Mouse (Mus musculus) heart, postnatal 25 days (tissue): ENCODE results near the gene Crtc3. TPM values are rescaled to one million over a fixed set of nuclear protein-coding genes. Genes with fewer than 3 reads are reported as not detected.

Experiments
- DNase-seq: peaks from one replicate; pipeline ENCODE4 v3.0.0; 2022; ENCODE audit warnings: low spot score
- intact Hi-C: fragments of 180-260 bp; cut with DNase I; formaldehyde crosslinking; loops from one replicate; pipeline ENCODE4 v1.15.1; 2025
- total RNA-seq, 2 experiments: library from RNA; stranded (reverse); gene quantifications; 2 replicates each; pipeline ENCODE4 v1.2.3; 2021

Crtc3 gene
- total RNA-seq, 2 experiments from 2014 or later: 14.3 to 15.7 TPM

DNA sequence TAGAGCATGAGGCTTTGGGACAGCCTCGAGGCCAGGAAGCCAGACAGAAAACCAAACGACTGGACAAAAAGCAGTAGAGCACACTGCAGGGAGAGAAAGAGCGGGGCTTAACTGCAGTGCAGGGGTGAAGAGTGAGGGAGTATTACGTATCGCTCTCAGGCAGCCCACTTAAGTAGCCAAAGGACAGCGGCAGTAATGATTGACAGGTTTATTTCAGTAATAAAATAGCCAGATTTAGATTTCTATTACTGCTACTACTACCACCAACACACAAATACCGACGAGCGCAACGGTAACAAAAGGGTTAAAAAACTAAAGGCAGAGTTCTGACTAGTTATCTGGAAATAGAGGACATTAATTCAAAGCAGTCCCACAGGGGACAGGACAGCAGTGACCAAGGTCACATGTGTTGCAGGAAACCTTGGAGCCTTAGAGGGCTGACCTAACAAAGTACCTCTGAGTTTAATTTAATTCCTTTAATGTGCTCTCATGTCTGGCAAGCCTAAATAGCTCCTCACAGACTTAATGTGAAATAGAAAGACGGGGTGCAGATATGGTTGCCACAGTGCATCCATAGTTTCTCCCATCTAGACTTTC lies 76.4 kb downstream of the Crtc3 start:
- no peak for DNase-seq
- intact Hi-C loops: no loop called here

DNA sequence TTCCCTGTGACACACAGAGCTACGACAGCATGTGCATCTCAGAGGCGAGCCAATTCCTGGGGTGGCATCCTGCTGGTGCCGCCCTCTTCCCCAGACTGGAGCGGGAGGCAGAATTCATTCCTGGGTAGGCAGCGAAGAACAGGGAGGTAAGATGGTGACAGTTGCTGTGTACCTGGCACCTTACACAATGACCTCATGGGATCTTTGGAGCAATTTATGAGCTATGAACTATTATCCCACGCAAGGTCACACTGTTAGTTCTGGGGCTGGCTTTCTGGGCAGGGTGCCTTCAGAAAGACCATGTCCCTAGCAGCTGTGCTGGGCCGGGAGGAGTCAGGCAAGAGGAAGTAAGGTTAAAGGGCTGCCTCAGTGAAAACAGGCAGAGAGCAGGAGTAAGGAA lies 77.0 kb downstream of the Crtc3 start:
- DNase-seq: no peak
- intact Hi-C loops: no loop called here

DNA sequence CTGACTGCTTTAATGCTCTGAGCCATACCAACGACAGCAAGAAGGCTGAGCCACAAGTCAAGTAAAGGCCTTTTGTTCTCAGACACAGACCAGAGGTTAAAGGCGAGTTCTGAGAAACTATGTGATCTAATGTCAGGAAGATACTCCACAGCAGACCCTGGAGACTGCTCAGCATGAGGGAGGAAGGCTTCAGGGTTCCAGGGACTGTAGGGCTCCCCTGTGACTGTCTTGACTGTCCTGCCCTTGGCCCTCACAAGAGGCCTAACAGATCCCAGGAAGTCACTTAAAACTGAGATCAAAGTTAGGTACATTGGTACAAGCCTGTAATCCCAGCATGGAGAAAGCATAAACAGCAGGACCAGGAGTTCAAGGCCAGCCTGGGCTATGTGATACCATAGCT lies 81.2 kb downstream of the Crtc3 start:
- DNase-seq: no peak
- intact Hi-C loops: no loop called here

DNA sequence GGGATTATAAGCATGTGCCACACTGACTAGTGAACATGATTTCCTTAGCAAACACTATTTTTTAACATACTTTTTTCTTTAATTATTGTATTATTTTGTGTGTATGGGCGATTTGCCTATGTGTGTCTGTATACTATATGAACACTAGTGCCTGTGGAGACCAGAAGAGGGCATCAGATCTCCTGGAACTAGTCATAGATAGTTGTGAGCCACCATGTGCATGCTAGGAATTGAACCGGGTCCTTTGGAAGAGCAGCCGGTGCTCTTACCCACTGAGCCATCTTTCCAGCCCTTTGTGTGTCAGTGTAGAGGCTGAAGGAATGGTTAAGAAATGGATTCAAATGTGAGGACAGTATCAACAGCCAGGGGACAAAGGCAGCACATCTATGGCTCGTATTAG lies 82.2 kb downstream of the Crtc3 start:
- DNase-seq: no peak
- intact Hi-C loops: no loop called here

DNA sequence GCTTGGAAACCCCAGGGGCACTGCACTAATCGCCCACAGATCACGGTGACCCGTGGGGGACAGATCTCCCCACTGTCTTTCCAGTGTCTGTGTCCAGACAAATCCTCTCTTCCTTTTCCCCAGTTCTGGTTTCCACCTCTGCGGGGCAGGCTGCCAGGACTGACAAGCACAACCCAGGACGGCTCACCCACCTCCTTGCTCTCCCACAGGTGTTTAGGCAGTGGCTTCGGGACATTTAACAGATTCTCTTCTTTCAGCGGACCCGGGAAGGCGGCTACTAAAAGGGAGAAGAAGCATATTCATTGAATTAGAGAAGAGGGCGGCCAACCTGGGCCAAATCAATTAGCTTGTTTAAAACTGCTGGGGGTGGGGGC lies 83.1 kb downstream of the Crtc3 start:
- intact Hi-C loops: no loop called here
- no peak for DNase-seq

DNA sequence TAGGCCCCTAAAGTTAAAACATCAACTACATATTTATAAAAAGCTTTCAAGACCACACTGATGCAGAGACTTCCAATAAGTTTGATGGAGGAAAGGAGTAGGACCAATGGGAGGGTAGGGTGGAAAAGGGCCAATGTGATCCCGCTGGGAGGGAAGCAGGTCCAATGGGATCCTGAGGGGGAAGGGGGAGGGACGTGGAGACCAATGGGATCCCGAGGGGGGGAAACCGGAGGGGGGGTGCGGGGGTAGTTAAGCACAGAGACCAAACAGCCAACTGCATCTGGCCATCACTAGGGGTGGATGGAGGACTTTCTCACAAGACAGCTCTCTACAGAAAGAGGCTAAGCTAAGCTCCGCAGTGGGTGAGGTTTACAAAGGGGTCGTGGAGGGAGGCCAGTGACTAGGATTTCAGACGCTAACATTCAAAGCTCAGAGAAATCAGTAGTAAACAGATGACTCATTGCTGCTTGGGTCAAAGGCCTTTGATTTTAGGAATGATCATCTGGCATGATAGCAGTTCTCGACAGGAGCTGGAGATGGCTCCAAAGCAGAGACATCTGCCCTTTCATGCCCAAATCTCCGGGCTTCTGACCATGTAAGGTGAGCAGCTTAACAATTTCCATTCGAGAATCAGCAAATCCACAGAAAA lies 83.6 kb downstream of the Crtc3 start:
- DNase-seq: no peak
- intact Hi-C loops: no loop called here

DNA sequence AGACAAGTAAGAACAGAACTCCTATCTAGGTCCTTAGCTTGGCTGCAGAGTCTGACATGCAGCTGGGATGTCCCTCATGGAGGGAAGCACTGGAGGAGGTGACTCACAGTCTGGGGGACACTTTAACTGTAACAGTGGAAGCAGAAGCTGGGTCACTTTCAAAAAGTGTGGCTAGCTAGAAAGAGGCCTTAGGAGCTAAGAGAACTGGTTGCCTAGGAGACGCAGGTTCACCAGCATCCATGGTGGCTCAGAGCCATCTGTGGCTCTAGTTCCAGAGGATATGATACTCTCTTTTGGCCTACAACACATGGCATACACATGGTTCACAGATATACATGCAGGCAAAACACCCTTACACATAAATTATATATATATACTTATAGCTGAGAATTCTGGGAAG lies 86.1 kb downstream of the Crtc3 start:
- intact Hi-C loops: no loop called here
- DNase-seq: no peak

DNA sequence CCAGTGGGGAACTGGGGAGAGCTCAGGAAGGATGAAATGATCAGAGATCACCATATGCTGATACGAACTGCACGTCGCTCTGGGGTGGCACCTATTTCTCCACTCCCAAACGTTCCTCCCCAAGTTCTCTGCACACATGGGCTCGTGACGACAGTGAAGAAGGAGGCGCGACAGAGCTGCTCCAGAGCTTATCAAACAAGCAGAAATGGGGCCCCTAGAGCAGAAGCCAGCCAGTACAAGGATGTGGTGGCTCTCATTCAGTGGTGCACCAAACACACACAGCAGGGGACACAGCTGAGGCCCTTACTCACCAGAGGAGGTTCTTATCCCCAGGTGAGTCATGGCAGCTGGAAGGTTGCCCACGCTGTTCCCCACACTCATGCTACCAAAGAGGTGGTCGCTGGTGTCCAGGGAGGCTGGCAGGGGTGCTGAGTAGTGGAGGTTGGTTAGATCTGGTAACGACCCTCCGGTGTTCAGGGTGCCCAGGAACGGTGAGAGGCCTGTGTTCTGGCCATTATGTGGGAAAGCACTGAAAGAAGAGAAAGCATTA lies 90.2 kb downstream of the Crtc3 start:
- DNase-seq: no peak
- intact Hi-C loops: no loop called here

DNA sequence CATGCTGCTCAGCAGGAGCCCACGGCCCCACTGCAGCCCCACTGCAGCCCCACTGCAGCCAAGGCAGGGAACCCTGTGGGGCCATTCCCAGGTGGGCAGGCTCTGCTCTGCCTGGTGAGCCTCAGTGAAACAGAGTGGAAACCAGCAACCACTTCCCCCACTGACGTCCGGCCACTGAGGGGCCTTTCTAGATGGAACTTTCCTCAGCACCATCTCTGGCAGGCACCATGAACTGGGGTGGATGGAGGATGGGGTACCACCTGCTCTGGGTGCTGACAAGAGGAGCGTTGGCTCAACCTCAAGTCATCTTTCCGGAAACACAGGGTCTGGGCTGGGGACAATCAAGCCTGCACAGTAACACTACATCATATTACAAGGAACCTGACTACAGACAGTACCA lies 90.8 kb downstream of the Crtc3 start:
- DNase-seq: no peak
- intact Hi-C loops: no loop called here

DNA sequence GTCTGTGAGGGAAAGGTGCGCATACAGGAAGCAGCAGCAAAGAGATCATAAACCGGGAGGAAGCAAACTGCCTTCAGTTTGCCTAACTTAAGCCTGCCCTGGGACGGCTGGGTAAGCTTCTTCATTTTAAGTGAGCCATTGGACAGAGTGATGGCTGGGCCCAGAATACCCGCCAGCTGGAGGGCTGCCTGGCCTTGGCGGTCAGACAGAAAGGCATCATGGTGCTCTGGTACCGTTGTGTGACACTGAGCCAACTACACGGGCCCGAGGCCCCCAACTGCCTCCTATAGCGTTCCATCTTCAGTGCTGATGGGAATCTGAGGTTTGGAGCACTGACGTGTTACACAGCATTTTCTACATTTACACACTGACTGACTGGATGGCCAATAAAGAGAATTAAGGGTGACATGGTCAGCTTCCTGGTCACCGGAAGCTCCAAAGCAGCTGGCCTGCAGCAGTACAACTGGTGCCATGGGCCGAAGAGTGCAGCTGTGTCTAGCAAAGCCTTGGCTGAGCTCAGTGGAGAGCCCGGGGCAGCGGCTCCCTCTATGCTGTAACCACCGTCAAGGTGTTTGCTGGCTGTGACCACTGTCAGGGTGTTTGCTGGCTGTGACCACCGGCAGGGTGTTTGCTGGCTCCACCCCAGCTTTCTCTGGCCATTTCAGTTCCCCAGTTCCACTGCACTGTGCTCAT lies 99.5 kb downstream of the Crtc3 start:
- DNase-seq: no peak
- intact Hi-C loops: loop anchor here (2.0 kb wide), 1 partner anchor 98 kb away; no protein-coding TSS in a partner anchor

DNA sequence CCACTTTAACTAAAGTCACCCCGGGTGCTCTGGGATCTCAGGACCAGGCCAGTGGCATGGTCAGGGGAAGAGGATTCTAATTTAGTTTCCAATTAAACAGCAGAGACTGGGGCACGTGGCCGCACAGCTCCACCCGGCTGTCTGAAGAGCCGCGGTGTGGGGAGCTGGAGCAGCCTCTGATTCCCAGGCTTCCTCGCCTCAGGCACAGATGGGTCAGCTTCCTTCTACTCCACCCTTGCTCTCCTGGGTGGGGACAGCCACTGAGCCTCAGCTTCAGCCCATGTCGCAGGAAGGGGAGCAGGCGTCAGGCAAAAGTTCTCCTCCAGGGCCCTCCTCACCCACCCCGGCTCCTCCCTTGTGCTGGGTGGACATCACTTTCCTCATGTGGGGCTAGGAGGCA lies 101.0 kb downstream of the Crtc3 start:
- intact Hi-C loops: loop anchor here (2.0 kb wide), 1 partner anchor 99 kb away; no protein-coding TSS in a partner anchor
- DNase-seq: no peak

DNA sequence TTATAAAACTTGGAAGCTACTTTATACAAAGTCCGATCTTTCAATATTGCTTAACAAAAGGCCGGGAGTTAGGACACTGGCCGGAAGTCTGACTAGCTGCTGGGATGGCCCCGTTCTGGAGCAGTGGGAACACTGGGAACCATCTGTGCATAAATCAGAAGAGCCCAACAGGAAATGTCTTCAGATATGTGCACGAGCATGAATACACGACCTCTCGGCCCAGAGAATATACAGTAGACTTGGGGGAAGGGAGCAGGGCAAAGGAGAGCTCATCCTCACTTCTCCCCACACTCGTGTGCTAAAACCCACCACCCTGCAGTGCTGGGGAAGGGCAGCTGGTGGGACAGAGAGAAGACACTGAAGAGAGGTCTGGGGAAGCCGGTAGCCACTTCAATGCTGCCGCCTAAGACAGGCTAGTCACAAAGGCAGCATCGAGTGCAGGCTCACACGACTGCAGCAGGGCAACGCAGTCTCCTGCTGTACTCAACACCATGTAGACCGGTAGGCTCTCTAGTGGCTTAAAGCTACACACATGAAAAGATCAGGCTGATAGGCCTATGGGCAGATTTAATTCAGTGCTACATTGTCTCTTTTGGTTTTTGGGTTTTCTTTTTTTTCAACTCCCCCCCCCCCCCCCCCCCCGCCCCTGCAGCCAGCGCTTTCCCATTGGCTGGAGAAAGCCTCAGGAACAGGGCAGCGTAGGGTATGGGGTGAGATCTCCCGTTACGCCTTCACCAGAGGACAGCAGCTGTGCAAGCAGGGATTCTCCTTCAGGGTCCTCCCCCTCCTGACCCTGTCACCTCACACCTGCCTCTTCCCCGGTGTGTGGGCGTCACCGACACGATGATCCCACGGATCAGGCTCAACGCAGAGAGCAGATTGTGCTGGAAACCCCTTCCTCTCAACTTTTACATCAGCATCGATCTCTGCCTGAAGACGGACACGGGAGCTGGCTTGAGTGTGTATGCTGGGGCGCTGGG lies 101.7 kb downstream of the Crtc3 start:
- intact Hi-C loops: no loop called here
- DNase-seq: no peak

DNA sequence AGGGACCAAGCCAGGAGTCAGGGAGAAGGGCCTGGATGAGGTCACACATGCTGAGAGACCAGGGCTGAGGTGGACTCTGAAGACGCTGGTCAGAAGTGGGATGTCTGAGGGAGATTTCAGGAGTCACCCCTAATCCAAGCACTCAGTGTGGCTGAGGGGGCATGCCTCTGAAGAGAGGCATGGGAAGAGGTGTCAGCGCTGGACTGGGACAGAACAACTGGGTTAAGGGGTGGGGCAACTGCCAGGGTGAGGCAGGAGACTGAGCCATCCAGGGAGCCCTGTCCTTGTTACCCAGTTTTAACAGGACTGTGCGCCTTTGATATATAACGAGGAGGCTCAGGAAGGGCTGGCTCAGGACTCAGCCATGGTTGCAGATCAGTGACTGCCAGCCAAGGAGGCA lies 102.5 kb downstream of the Crtc3 start:
- intact Hi-C loops: no loop called here
- no peak for DNase-seq

DNA sequence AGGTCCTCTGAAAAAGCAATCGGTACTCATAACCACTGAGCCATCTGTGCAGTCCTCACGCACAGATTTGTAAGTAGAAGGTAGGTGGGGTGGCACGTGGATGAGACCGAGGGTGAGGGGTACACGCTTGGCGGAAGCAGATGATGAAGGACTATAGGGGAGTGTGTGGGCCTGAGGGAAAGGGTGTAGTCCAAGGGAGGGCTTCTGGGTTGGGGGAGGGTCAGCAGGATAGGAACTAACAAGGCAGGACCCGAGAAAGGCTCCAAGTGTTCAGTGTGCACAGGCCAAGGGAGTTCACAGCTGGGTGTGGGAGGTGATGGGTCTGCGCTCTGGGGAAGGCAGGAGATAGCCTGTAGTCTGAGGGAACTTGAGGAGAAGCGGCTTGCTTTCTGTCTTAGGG lies 103.3 kb downstream of the Crtc3 start:
- intact Hi-C loops: no loop called here
- no peak for DNase-seq

DNA sequence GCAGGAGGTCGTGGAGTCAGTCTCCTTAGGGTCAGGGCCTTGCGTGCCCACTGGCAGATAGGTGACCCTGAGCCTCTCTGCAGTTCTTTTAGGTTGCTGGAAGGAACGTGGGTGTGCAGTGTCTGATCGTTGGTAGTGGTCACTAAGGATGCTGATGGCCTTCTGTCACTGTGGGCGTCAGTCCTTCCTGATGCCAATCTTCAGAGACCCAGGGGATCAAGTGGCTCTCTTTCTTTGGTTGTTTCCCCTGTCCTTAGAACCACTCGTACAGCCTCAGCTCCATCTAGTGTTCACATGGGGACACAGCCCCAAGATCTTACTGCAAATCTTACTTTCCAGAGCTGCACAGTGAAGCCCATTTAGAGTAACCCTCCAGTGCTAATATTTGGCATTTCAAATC lies 104.7 kb downstream of the Crtc3 start:
- intact Hi-C loops: loop anchor here (1.0 to 5.0 kb wide), 3 partner anchors 47 to 242 kb away; partner anchors contain the start of genes Blm, Hddc3 and Unc45a
- DNase-seq: peak; percentile 28

DNA sequence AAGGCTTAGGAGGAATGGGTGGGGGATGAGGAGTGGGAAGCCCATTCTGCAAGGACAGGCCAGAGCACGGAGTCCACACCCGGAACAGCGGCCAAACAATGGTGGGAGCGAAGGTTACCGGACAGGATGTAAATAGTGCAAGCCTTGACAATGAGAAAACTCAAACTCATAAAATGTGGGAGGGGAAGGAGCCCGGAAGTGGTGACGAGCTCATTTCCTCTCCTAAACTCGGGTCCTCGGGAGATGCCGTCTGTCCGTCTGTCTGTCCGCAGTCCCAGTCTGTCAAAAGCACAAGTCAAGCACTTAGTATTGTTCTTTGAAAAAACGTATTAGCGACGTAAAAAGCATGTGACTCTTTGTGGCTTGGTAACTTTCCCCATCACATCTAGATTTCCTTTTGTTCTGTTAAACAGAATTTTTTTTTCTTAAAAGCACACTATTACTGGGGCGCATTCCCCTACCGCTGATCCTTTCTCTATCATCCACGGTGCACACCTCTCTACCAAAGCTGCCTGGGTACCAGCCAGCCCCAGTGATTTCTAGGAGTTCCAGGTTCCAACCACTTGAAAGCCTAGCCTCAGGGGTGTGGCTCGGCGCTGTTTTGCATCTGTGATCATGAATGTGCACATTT lies 105.7 kb downstream of the Crtc3 start:
- DNase-seq: peak; percentile 41
- intact Hi-C loops: loop anchor here (5.0 kb wide), 2 partner anchors 46 to 241 kb away; partner anchors contain the start of genes Blm, Hddc3 and Unc45a

DNA sequence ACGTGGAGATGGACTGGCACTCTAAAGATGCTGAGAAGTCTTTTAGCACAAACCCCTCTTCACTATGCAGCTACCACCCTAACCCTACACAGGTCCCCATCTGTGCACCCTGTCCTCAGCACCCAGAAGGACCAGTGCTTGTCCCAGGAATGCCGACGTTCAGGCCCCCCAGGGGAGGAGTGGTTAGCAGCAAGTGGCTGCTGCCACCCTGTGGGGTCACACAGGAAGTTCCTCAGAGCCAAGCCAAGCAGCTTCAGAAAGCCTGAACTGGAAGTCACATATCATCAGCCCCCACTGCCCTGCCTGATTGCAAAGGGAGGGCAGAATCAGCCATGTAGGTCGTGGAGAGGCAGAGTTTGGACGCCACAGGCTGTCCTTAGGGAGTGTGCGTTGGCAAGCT lies 108.3 kb downstream of the Crtc3 start:
- DNase-seq: no peak
- intact Hi-C loops: loop anchor here (1.0 to 5.0 kb wide), 3 partner anchors 43 to 238 kb away; partner anchors contain the start of genes Blm, Hddc3 and Unc45a

DNA sequence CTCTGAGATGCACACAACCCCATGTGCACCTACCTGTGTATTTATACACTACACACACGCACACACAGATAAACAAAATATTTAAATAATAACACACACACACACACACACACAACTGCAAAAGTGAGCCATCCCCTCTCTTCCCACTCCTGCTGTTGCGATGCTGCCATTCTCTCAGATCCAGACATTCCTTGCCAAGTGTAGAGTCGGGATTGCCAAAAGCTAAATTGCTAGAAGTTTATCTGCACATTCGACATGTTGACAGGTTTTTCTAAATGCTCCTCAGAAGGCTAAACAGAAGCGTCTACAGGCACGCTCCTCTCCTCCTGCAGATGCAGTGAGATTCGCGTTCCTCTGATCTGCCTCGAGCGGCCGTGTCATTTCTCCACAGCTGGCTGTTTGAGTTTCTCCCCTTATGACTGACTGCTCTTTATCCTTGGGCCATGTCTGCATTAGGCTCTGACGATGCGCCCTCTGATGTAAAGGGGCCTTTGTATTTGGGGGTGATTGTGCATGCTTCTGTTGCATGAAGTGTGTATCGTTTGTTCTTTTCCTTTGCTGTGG lies 111.2 kb downstream of the Crtc3 start:
- intact Hi-C loops: no loop called here
- no peak for DNase-seq

DNA sequence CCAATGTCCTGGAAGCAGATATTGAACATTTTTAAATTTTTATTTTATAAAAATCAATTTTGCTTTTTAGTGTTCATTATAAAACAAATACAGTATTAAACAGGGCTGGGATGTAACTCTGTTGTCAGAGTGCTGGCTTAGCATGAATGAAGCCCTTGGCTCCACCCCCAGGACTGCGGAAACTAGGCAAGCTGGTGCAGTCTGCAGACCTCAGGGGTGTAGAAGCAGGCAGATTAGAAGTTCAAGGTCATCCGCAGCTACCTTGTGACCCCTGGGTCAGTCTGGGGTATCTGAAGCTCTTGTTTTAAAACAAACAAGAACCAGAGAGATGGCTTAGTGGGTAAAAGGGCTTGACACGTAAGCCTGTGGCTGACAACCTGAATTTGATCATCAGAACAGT lies 112.1 kb downstream of the Crtc3 start:
- DNase-seq: no peak
- intact Hi-C loops: no loop called here
